Mouse (Mus musculus): Measurements from ENCODE around the gene Nmt1. TPM values are rescaled to one million over a fixed set of nuclear protein-coding genes. Genes with fewer than 3 reads are reported as not detected.

Nmt1 gene
- polyA plus RNA-seq, 1 experiment from 2014 or later, result 46.9 TPM

DNA sequence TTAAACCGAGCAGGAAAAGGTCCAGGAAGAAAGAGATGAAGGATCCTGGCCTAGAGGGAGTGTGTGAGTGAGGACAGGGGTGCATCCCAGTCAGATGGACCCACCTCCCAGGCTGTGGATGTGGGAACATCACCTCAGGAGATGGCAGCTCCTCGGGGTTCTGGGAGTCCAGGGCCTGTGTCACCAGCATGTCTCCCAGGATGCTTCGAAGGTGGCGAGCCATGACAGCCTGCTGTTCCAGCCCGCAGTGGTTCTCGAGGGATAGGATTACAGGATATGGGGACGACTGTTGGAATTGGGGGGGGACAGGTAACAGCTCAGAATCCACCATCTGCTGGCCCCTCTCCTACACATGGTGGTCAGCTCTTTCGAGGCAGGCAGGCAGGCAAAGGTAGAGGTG is 48.6 kb downstream of the Nmt1 start:
- peaks cover 33% of the 10 kb centered on the region for H3K36me3 ChIP-seq
- H3K9me3 ChIP-seq (replicated peaks), result no peaks in the 10 kb centered on the region
- no peak overlapping the region for H3K9ac ChIP-seq
- H3K27me3 ChIP-seq (replicated peaks), result peaks cover 16% of the 10 kb centered on the region
- H3K27ac ChIP-seq (ENCODE audit: poor library complexity, severe bottlenecking), result no peak overlapping the region
- peaks cover 35% of the 10 kb centered on the region for H3K4me1 ChIP-seq (replicated peaks)
- WGBS, result 75% methylated on average over 8 of the region's 8 CpGs
- H3K4me3 ChIP-seq, result no peak overlapping the region
- no peak overlapping the region for H3K4me2 ChIP-seq
- no peak for ATAC-seq (ENCODE audit: insufficient number of reproducible peaks, low FRiP score)

DNA sequence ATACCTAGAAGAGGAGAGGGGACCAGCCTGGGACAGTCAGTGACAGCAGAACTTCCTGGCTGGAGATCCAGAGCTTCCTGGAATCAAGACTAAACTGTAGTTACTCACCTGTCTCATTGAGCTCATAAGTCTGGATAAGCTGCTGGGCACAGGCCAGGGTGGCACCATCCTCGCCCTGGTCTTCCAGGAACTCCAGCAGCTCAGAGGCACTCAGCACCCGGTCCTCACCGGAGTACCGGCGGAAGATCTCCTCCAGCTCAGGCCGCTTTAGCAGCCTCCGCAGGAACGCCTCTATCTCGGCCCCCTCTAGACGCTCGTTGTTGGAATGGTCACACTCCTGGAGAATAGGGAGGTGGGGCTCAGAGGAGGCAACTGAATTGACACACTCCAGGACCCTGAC is 50.1 kb downstream of the Nmt1 start:
- H3K9ac ChIP-seq, result no peak overlapping the region
- peaks cover 22% of the 10 kb centered on the region for H3K27me3 ChIP-seq (replicated peaks)
- H3K9me3 ChIP-seq (replicated peaks), result no peaks in the 10 kb centered on the region
- no peak overlapping the region for H3K4me2 ChIP-seq
- peaks cover 26% of the 10 kb centered on the region for H3K36me3 ChIP-seq
- no peak overlapping the region for H3K4me3 ChIP-seq
- 56% methylated on average over 11 of the region's 11 CpGs for WGBS
- no peak overlapping the region for H3K27ac ChIP-seq (ENCODE audit: poor library complexity, severe bottlenecking)
- peaks cover 35% of the 10 kb centered on the region for H3K4me1 ChIP-seq (replicated peaks)
- ATAC-seq (ENCODE audit: insufficient number of reproducible peaks, low FRiP score), result no peak

DNA sequence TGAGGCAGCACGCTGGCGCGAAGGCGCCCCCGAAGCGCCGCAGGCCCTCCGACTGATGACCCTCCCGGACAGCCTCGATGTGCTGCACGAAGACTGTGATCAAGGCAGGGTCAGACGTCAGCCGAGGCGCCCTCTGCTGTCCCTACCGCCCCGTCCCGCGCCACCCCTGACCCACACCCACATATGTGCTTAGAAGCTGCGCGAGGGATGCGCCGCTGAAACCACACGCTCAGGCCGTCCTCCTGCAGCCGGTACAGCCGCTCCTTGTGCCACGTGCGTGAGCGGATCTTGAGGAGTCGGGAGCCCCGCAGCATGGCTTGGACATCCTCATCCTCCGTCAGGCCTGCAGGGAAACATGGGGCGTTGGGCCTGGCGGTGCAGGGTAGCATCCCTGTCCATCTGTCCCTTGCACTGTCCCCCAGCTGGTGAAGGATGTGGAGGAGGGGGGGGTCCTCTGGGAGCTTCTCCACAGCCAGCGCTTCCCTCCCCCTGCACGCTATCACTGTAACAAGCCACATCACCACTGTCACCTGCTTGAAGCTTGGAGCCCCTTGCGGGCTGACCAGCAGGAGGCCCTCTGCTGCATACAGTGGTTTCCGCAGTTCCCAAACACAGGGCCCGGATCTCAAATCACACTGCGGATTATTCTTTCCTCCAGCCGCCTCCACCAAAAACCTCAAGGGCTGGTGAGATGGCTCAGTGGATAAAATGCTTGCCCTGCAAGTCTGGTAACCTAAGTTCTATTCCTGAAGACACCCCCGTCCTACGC is 52.5 kb downstream of the Nmt1 start:
- Histone ChIP-seq H3K36me3 (peaks cover 26% of the 10 kb centered on the region), H3K4me1 (replicated peaks) (peaks cover 14% of the 10 kb centered on the region), H3K9ac (peak overlapping the region; percentile 53), H3K27ac (ENCODE audit: poor library complexity, severe bottlenecking) (no peak overlapping the region), H3K4me2 (peak overlapping the region; percentile 76), H3K27me3 (replicated peaks) (peaks cover 22% of the 10 kb centered on the region), H3K4me3 (peak overlapping the region; percentile 43), H3K9me3 (replicated peaks) (no peaks in the 10 kb centered on the region)
- peak; percentile 41; the same call in 1 of the 2 replicates for ATAC-seq (ENCODE audit: insufficient number of reproducible peaks, low FRiP score)
- WGBS, result 2% methylated on average over 42 of the region's 43 CpGs

DNA sequence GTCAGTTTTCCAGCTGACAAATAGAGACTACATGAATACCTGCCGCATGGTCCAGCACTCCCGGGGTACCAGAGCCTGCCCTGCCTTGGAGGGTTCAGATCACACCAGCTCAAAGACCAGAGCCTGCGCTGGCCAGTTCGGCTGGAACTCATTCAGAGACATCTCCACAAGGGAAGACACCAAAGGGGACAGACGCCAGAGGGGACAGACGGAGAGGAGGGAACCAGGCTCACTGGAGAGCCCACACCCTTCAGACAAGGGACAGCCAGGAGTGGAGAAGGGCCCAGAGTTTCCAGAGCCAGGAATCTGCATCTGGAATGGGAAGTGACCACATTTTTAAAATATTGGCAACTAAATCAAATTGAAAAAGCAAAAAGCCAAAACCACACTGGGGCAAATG is 53.6 kb downstream of the Nmt1 start:
- H3K27me3 ChIP-seq (replicated peaks), result peaks cover 22% of the 10 kb centered on the region
- 61% methylated on average over 6 of the region's 6 CpGs for WGBS

DNA sequence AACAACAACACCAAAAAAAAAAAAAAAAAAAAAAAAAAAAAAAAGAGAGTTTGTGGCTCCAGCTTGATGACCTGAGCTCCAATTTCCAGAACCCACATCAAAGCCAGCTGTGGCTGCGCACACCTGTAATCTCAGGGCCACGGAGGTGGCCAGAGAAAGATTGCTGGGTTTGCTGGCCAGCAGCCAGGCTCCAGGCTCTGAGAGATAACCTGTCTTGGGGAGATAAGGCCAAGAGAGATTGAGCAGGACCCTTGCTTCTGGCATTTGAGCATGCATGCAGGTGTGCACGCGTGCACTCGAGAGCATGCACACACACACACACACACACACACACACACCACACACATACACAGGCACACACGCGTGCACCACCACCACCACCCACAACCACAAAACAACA is 65.3 kb downstream of the Nmt1 start:
- H3K36me3 ChIP-seq, result no peaks in the 10 kb centered on the region
- no peak for ATAC-seq (ENCODE audit: insufficient number of reproducible peaks, low FRiP score)
- H3K4me1 ChIP-seq (replicated peaks), result peaks cover 51% of the 10 kb centered on the region
- WGBS, result 67% methylated on average over 7 of the region's 7 CpGs
- no peak overlapping the region for H3K9ac ChIP-seq
- H3K27me3 ChIP-seq (replicated peaks), result no peaks in the 10 kb centered on the region
- H3K27ac ChIP-seq (ENCODE audit: poor library complexity, severe bottlenecking), result no peak overlapping the region
- no peak overlapping the region for H3K4me3 ChIP-seq
- no peaks in the 10 kb centered on the region for H3K9me3 ChIP-seq (replicated peaks)
- H3K4me2 ChIP-seq, result no peak overlapping the region

More for the DNA sequence above, 53.6 kb downstream of the Nmt1 start:
- no peak for ATAC-seq (ENCODE audit: insufficient number of reproducible peaks, low FRiP score)
- no peaks in the 10 kb centered on the region for H3K9me3 ChIP-seq (replicated peaks)
- H3K36me3 ChIP-seq, result peaks cover 19% of the 10 kb centered on the region
- H3K4me3 ChIP-seq, result no peak overlapping the region
- no peak overlapping the region for H3K27ac ChIP-seq (ENCODE audit: poor library complexity, severe bottlenecking)
- no peak overlapping the region for H3K9ac ChIP-seq
- no peak overlapping the region for H3K4me2 ChIP-seq
- H3K4me1 ChIP-seq (replicated peaks), result peaks cover 9% of the 10 kb centered on the region

DNA sequence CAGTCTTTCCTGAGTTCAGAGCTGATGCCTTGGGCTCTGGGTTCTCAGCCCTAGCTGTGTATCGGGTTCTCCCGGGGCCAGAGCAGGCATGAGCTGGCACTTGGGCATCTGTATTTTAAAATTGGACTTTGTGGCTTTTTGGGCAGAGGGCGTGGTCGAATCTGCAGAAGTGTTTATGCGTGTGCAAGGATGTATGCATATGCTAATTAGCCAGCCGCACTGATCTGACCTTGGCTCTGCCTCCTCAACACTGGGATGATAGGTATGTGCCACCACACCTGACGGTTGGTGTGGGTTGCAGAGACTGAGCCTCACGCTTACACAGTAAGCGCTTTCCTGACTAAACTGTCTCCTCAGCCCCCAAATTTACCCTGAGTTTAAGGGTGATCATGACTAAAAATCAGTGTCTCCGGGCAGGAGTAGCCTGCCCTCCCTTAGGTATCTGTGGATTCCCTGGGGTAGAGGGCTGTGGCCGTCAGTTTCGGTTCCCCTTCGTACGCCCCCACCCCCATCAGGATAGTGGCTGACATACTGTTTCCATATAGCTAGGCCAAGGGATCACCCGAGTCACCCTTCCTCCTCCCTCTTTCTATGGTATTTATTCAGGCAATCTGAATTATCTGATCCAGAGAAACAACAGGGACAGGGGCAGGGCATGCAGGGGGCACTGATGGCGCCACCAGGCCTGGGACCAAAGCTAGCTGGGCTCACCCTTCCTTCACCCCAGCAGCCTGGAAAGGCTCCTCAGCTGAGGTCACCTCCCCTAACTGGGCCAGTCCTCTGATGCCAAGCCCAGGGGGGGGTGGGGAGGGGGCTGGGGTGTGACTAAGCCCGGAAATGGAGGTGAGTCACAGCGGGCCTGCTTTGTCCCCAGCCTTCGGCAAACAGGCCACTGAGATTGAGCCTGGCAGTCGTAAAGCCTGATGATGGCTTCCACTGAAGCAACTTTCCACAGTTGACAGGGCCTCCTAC is 66.2 kb downstream of the Nmt1 start:
- no peak overlapping the region for H3K9ac ChIP-seq
- H3K9me3 ChIP-seq (replicated peaks), result no peaks in the 10 kb centered on the region
- no peaks in the 10 kb centered on the region for H3K36me3 ChIP-seq
- peaks cover 59% of the 10 kb centered on the region for H3K4me1 ChIP-seq (replicated peaks)
- peak; percentile 29 for ATAC-seq (ENCODE audit: insufficient number of reproducible peaks, low FRiP score)
- H3K27ac ChIP-seq (ENCODE audit: poor library complexity, severe bottlenecking), result peak overlapping the region; percentile 64
- no peaks in the 10 kb centered on the region for H3K27me3 ChIP-seq (replicated peaks)
- no peak overlapping the region for H3K4me3 ChIP-seq
- WGBS, result 55% methylated on average over 20 of the region's 20 CpGs
- H3K4me2 ChIP-seq, result no peak overlapping the region

DNA sequence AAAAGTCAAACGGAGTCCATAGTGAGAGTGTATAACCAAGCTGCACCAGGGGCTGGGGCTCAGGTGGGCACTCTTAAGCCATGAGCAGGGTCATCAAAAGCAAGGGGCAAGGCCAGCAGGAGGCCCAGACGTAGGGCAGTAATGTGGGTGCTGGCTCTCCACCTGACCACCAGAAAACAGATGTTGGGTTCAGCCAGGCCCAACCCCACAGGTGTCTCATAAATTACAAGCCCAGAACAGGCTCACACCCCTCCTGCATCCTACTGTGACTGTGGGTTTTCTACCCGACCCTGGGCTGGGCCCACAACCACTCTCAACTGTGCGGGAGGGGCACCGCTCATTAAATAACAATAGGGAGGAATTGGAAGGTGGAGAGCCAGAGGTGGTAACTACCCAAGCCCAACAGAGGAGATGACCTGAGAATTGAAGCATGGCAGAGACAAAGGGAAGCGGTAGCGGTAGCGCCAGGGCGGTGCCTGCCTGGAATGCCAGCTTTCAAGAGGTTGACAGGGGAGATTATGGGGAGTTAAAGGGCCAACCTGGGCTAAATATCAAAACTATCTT is 67.2 kb downstream of the Nmt1 start:
- ATAC-seq (ENCODE audit: insufficient number of reproducible peaks, low FRiP score), result no peak
- Histone ChIP-seq H3K27me3 (replicated peaks) (peaks cover 10% of the 10 kb centered on the region), H3K9ac (no peak overlapping the region), H3K27ac (ENCODE audit: poor library complexity, severe bottlenecking) (no peak overlapping the region), H3K36me3 (no peaks in the 10 kb centered on the region), H3K4me2 (no peak overlapping the region), H3K4me3 (no peak overlapping the region), H3K4me1 (replicated peaks) (peaks cover 67% of the 10 kb centered on the region), H3K9me3 (replicated peaks) (no peaks in the 10 kb centered on the region)
- 74% methylated on average over 9 of the region's 9 CpGs for WGBS

DNA sequence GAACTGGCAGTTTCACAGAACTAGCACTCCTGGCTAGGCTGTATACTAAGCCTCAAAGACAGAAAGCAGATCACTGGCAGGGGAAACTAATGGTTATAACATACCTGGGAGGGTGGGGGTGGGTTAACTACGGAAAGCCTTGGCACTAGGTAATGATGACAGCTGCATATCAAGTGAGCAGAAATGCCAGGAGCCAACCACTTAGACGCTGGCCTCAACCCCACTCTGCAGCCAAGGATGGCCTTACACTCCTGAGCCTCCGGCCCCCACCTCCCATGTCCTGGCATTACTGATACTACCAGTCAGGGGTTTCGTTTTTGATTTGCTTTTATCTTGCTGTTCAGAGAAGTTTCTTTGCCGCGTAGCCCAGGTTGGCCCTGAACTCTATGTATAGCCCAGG is 67.8 kb downstream of the Nmt1 start:
- ATAC-seq (ENCODE audit: insufficient number of reproducible peaks, low FRiP score), result no peak
- Histone ChIP-seq H3K4me3 (no peak overlapping the region), H3K27ac (ENCODE audit: poor library complexity, severe bottlenecking) (0 out of 2 replicates have a peak overlapping the region, but pooled peaks have one; percentile 2), H3K4me1 (replicated peaks) (peaks cover 67% of the 10 kb centered on the region), H3K9me3 (replicated peaks) (no peaks in the 10 kb centered on the region), H3K4me2 (no peak overlapping the region), H3K36me3 (no peaks in the 10 kb centered on the region), H3K9ac (no peak overlapping the region), H3K27me3 (replicated peaks) (peaks cover 14% of the 10 kb centered on the region)
- WGBS, result 77% methylated on average over 6 of the region's 6 CpGs

DNA sequence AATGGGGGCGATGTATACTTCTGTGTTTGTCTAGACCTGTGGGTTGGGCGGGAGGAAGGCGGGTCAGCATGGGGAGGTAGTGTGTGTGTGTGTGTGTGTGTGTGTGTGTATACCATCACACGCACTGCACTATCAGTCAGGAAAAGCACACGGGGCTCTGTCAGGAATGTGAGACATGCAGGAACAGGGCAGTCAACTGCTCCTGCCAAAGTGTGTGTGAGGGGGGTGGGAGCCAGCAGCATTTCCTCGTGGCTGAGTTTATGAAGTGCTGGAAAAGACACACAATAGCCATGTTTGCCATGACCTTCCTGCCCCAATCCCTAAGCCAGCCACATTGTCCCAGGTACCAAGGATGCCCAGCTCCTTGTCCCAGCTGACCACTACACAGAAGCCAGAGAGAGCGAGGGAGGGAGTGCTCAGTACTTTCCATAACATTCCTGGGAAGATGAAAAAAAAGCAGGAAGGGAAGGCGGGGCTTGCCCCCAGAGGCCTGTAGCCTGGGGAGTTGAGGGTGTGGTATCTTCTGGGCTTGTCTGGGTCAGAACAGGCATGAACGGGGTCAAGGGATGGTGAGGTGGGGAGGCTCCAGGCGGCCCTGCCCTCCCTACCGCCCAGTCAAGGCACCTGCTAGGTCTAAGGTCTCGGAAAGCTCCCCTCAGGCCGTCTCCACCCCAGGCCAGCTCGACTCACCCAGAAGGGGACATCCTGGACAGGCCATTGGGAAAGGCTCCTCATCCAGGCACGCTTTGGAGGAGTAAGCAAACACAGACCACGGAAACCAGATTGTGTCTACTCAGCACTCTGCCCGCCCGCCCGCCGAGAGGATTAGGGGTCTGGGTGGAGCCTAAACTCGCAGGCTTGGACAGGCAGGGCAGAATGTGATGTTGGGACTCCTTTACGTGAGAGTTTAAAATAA is 69.2 kb downstream of the Nmt1 start:
- H3K36me3 ChIP-seq, result no peaks in the 10 kb centered on the region
- peak overlapping the region; percentile 28 for H3K4me3 ChIP-seq
- WGBS, result 10% methylated on average over 22 of the region's 22 CpGs
- peak overlapping the region; percentile 93 for H3K27ac ChIP-seq (ENCODE audit: poor library complexity, severe bottlenecking)
- peak overlapping the region; percentile 64 for H3K4me2 ChIP-seq
- peaks cover 73% of the 10 kb centered on the region for H3K4me1 ChIP-seq (replicated peaks)
- H3K27me3 ChIP-seq (replicated peaks), result peaks cover 14% of the 10 kb centered on the region
- peak; percentile 55 for ATAC-seq (ENCODE audit: insufficient number of reproducible peaks, low FRiP score)
- peak overlapping the region; percentile 47 for H3K9ac ChIP-seq
- H3K9me3 ChIP-seq (replicated peaks), result no peaks in the 10 kb centered on the region

DNA sequence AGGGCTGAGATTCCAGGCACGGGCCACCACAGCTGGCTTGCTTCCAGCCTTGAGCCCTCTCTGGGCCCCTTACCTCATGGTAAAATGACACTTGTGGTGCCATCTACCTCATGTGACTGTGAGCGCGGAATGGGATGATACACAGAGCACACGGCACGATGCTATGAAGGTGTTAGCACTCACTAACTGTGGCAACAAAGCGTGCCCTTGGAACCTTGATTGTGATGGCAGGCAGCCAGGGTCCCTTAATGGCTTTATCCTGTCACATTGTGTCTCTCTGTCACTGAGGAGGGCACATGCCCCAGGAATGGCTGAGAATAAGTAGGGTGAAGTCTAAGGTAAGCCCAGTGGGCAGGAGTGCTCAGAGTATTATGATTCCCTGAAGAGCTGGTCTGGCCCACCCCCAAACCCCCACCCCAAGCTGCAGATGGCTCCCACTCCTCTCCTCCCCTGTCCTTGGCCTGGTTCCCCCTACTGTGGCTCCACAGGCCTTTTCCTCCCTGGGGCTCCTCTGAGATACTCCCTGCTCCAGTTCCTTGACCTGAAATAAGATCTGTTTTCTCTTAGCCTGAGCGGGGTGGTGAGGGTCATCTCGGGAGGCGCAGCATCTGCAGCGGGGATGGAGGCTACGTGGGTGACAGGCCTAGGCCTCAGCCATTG is 70.7 kb downstream of the Nmt1 start:
- no peak overlapping the region for H3K4me2 ChIP-seq
- no peak overlapping the region; the same call in 1 of the 2 replicates for H3K9ac ChIP-seq
- peaks cover 16% of the 10 kb centered on the region for H3K27me3 ChIP-seq (replicated peaks)
- H3K9me3 ChIP-seq (replicated peaks), result no peaks in the 10 kb centered on the region
- 60% methylated on average over 11 of the region's 11 CpGs for WGBS
- peaks cover 75% of the 10 kb centered on the region for H3K4me1 ChIP-seq (replicated peaks)
- H3K27ac ChIP-seq (ENCODE audit: poor library complexity, severe bottlenecking), result peak overlapping the region; percentile 60; the same call in 1 of the 2 replicates
- no peak overlapping the region for H3K4me3 ChIP-seq
- no peaks in the 10 kb centered on the region for H3K36me3 ChIP-seq
- ATAC-seq (ENCODE audit: insufficient number of reproducible peaks, low FRiP score), result no peak

Data from heart, embryonic 12.5 days (tissue).